Mouse (Mus musculus) hindbrain, postnatal 0 days (tissue): Measurements from ENCODE around the gene Vmn1r188. TPM values are rescaled to one million over a fixed set of nuclear protein-coding genes. Genes with fewer than 3 reads are reported as not detected.
"Not testable (repeated sequence)": the region's sequence is repeated elsewhere in the genome, so short reads cannot be mapped to it uniquely, and the experiment has no call there.

Experiments used
- ATAC-seq: fragments of 200-750 bp; cut with Nextera tagmentation; 2 replicates; pipeline ENCODE4 v1.8.0; 2017; ENCODE audit warnings: mild to moderate bottlenecking, moderate TSS enrichment, moderate library complexity
- DNase-seq: peaks from one replicate; pipeline ENCODE4 v3.0.0-alpha.2; 2015; ENCODE audit warnings: low spot score
- H3K27ac ChIP-seq: fragments of 300-500 bp; sonication (generic); 2 replicates; pipeline ENCODE4 v1.5.1; 2014; ENCODE audit warnings: mild to moderate bottlenecking
- H3K27me3 ChIP-seq: fragments of 300-500 bp; sonication (generic); 2 replicates; pipeline ENCODE4 v1.6.1; 2014; ENCODE audit warnings: low read length, mixed read lengths; ENCODE audit not compliant: insufficient read depth
- H3K36me3 ChIP-seq: fragments of 300-500 bp; sonication (generic); 2 replicates; pipeline ENCODE4 v1.6.1; 2014; ENCODE audit warnings: low read length, mixed read lengths; ENCODE audit not compliant: insufficient read depth
- H3K4me1 ChIP-seq: fragments of 300-500 bp; sonication (generic); 2 replicates; pipeline ENCODE4 v1.6.1; 2014; ENCODE audit warnings: antibody characterized with exemption, low read length, mixed read lengths; ENCODE audit not compliant: insufficient read depth
- H3K4me2 ChIP-seq: fragments of 300-500 bp; sonication (generic); 2 replicates; pipeline ENCODE4 v1.6.1; 2014; ENCODE audit warnings: low read depth, mild to moderate bottlenecking, low read length, moderate library complexity, mixed read lengths
- H3K4me3 ChIP-seq: fragments of 300-500 bp; sonication (generic); 2 replicates; pipeline ENCODE4 v1.5.1; 2014; ENCODE audit warnings: low read length
- H3K9ac ChIP-seq: fragments of 300-500 bp; sonication (generic); replicated peaks from 2 replicates; pipeline ENCODE4 v1.6.1; 2014; ENCODE audit warnings: mild to moderate bottlenecking, low read length, moderate library complexity, mixed read lengths
- H3K9me3 ChIP-seq: fragments of 300-500 bp; sonication (generic); 2 replicates; pipeline ENCODE4 v1.6.1; 2016; ENCODE audit warnings: low read length, mixed read lengths
- CTCF ChIP-seq: IDR thresholded peaks from 2 replicates; pipeline ENCODE4 v1.5.1; 2016; ENCODE audit warnings: antibody characterized with exemption, control low read depth, low read depth
- WGBS: fragments of 180-500 bp; shearing (Covaris S2); extraction: QIAGEN DNeasy Blood & Tissue Kit; methylation state at CpG from one replicate; pipeline ENCODE4 v1.1.7; 2014; 5-methylcytosine and 5-hydroxymethylcytosine counted together
- microRNA-seq, 2 experiments: library from miRNA; unstranded; fragments of <30 nt; microRNA quantifications; one replicate each; pipeline ENCODE4; 2016
- polyA plus RNA-seq: library from polyadenylated mRNA; unstranded; fragments of >200 nt; fragmentation: Nextera tagmentation; extraction: Ambion mirVana; gene quantifications from 2 replicates; pipeline ENCODE4 v1.2.1, GENCODE M21; 2015
- total RNA-seq: library from RNA; depleted of rRNA; stranded (reverse); fragments of >200 nt; gene quantifications from 2 replicates; pipeline ENCODE4 v1.2.3, GENCODE M21; 2014; rRNA removed

The Vmn1r188 gene
- total and polyA plus RNA-seq, 2 experiments from 2014 or later, result not detected

DNA sequence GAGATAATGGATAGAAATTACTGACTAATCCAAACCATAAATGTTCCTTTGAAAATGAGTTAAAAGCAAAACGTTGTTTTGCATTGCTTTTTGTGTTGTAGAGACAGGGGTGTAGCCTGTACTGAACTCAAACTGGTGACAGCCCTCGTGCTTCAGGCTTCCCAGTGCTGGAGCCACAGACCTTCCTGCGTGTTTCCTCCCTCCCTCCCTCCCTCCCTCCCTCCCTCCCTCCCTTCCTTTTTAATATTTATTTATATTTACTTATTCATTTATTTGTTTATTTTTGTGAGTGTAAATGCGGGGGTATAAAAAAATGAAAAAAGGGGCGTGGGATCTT is 32.7 kb upstream of the Vmn1r188 start:
- H3K27me3 ChIP-seq, result no peaks in the 10 kb centered on the region
- peak overlapping the region; percentile 40; the same call in 1 of the 2 replicates for H3K9ac ChIP-seq
- WGBS, result 11% methylated on average over 5 of the region's 5 CpGs
- no peak for ATAC-seq
- no peaks in the 10 kb centered on the region for H3K9me3 ChIP-seq
- no peaks in the 10 kb centered on the region for H3K4me1 ChIP-seq
- H3K4me2 ChIP-seq, result peak overlapping the region; percentile 67
- peak overlapping the region; percentile 76; the same call in 1 of the 2 replicates for H3K27ac ChIP-seq
- H3K36me3 ChIP-seq, result no peaks in the 10 kb centered on the region
- no peak for DNase-seq
- no peak for TF ChIP-seq CTCF
- H3K4me3 ChIP-seq, result peak overlapping the region; percentile 49

DNA sequence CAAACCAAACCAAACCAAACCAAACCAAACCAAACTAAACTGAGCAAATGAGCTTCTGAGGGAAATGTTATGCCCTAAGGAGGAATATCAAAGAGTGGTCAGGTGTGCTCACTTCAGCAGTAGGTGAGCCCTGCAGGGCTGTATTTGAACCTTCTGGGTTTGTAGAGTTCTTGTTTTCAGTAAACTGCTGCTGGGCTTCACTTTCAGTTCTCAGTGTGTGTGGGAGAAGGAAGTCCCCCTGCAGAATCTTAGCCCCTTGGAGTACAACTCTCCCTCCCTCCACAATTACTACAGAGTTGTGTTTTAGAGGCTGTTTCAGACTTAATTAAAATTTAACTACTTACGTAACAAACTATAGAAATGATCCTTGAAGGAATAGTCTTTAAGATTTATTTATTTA is 30.5 kb upstream of the Vmn1r188 start:
- no peak for DNase-seq
- Histone ChIP-seq H3K27ac (no peak overlapping the region), H3K9me3 (no peaks in the 10 kb centered on the region), H3K4me2 (no peak overlapping the region), H3K27me3 (no peaks in the 10 kb centered on the region), H3K4me3 (no peak overlapping the region), H3K36me3 (no peaks in the 10 kb centered on the region), H3K9ac (no peak overlapping the region), H3K4me1 (no peaks in the 10 kb centered on the region)
- WGBS, result 91% methylated on average over 1 of the region's 1 CpGs
- ATAC-seq, result no peak
- TF ChIP-seq CTCF, result no peak

DNA sequence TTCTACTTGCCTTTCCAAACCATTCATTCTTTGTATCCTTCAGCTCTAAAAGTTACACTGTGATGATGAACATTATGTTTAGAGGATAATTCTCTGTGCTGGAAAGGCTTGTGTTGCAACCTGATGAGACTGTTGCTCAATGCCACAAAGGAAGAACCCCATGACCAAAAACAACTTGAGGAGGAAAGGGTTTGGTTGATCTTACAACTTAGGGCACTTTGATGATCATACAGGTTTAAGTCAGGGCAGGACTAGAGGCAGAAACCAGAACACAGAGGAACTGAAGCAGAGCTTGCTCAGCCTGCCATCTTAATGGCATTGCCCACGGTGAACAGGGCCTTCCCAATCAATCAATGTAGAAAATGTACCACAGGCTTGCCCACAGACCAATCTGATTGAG is 22.8 kb upstream of the Vmn1r188 start:
- no peak overlapping the region for H3K4me3 ChIP-seq
- WGBS, result 78% methylated on average over 1 of the region's 1 CpGs
- TF ChIP-seq CTCF, result no peak
- no peaks in the 10 kb centered on the region for H3K4me1 ChIP-seq
- ATAC-seq (no peak), DNase-seq (no peak)
- no peaks in the 10 kb centered on the region for H3K27me3 ChIP-seq
- no peaks in the 10 kb centered on the region for H3K36me3 ChIP-seq
- no peak overlapping the region for H3K4me2 ChIP-seq
- no peak overlapping the region for H3K27ac ChIP-seq
- no peak overlapping the region for H3K9ac ChIP-seq
- H3K9me3 ChIP-seq, result no peaks in the 10 kb centered on the region

DNA sequence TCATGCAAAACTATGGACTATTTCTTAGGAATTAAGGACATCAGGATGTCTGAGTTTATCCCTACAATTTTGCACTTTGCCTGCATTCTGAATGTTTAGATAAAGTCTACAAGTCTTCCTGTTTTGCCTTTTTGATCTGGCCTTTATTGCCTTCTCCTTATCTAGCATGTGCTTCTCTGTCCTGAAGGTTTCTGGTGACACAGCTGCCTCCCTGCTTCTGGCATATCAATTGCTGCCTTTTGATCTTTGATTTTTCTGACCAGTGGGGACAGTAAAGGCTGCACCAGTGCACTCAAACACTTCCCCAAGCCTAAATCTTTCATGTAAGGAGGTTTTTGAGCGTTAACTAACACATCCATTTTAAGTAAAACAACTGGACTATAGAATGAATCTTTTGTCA is 20.8 kb upstream of the Vmn1r188 start:
- Histone ChIP-seq H3K36me3 (no peaks in the 10 kb centered on the region), H3K4me2 (no peak overlapping the region), H3K4me3 (no peak overlapping the region), H3K9ac (no peak overlapping the region), H3K4me1 (no peaks in the 10 kb centered on the region), H3K9me3 (no peaks in the 10 kb centered on the region), H3K27ac (no peak overlapping the region), H3K27me3 (no peaks in the 10 kb centered on the region)
- ATAC-seq (no peak), DNase-seq (no peak)
- 84% methylated on average over 1 of the region's 1 CpGs for WGBS
- no peak for TF ChIP-seq CTCF

DNA sequence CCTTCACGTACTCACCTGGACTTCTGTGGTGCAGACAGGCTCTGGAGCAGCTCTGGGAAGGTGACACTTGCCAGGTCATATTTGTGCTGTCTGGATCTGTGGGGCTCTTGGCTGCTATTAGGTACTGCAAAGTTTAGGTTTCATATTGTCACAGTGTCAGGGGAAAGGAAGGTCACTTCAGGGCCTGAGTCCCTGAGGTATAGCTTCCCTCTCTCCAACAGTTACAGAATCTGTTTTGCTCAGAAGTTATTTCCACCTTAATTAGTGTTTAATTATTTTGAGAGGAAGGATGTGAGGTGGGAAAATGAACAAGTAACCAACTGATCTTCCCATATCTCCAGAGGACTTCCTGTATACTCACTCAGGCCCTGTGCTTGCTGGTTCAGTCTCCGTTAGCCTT is 21.5 kb downstream of the Vmn1r188 start, which contains the start of gene Vmn1r189:
Vmn1r189 (minus strand) TSS at position 101 of the 400 bp plus-strand sequence.
- not testable (repeated sequence) for H3K9ac ChIP-seq, ATAC-seq, H3K27ac ChIP-seq

DNA sequence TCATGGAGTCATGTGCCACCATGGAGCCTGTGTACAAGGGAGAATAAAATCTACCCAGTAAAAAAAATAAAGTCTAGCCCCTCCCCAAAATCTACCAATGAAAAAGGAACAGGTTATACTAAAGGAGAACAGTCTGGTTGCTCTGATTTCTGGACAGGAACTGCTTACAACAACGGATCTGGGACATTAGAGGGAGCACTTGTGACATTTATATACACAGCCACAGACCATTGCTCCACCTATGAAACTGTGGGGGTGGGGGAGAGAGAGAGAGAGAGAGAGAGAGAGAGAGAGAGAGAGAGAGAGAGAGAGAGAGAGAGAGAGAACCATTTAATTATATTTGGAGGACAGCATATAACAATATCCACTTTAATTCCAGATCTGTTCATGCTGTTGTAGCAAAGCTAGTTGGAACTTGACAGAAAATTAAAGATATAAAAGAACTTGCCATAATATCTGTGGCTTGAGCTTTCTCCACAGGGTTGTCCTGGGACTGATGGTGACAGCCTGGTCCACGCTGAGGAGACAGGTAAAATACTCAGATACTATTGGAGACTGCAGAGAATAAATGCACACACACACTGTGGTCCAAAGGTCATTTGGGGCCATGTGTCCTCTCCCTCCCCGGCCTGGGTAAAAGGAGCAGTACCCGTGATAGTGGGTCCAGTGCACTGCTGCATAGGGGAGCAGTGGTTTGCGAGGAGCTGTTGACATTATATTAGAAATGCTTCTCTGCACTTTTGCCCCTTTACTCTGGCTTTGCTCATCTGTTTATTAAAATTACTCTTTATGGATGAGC is 52.5 kb downstream of the Vmn1r188 start:
- WGBS, result 71% methylated on average over 5 of the region's 5 CpGs
- not testable (repeated sequence) for H3K27ac ChIP-seq, H3K4me3 ChIP-seq, H3K9ac ChIP-seq, H3K4me1 ChIP-seq, H3K36me3 ChIP-seq, H3K27me3 ChIP-seq, H3K4me2 ChIP-seq, H3K9me3 ChIP-seq
- DNase-seq, result peak; percentile 5
- ATAC-seq, result peak; percentile 68; the same call in 1 of the 2 replicates
- peak; percentile 24 for TF ChIP-seq CTCF

More for the DNA sequence above, 21.5 kb downstream of the Vmn1r188 start, which contains the start of gene Vmn1r189:
- not testable (repeated sequence) for H3K36me3 ChIP-seq, H3K9me3 ChIP-seq, H3K4me3 ChIP-seq, H3K4me2 ChIP-seq, H3K27me3 ChIP-seq, H3K4me1 ChIP-seq, DNase-seq
- 89% methylated on average over 2 of the region's 2 CpGs for WGBS

Small RNAs within 50 kb of the gene (microRNA-seq; reads per million reads assigned to microRNA genes)
- 0 reads per million in 2 experiments for gene Gm26300
- gene Gm44390, result 0 reads per million in 2 experiments
- gene Gm44486, result 0 reads per million in 2 experiments

Other genes with a start within 250 kb of the Vmn1r188 start
- gene Zfp184, start 139.3 kb upstream of the Vmn1r188 start, total RNA-seq, result 9.3 and 13.5 TPM in 2 replicates
- gene Zfp184, start 139.3 kb upstream of the Vmn1r188 start, polyA plus RNA-seq, result 7.8 and 9.6 TPM in 2 replicates
- gene Pom121l2, start 103.2 kb upstream of the Vmn1r188 start, total RNA-seq, result not detected in 2 replicates
- gene Pom121l2, start 103.2 kb upstream of the Vmn1r188 start, polyA plus RNA-seq, result not detected in 2 replicates
- not detected in 2 replicates for gene Prss16, start 74.7 kb upstream of the Vmn1r188 start, total RNA-seq
- gene Prss16, start 74.7 kb upstream of the Vmn1r188 start, polyA plus RNA-seq, result not detected in 2 replicates
- 67.7 and 136 TPM in 2 replicates for gene Hist1h2ah, start 48.9 kb upstream of the Vmn1r188 start, total RNA-seq
- 2.2 and 10.5 TPM in 2 replicates for gene Hist1h2ah, start 48.9 kb upstream of the Vmn1r188 start, polyA plus RNA-seq
- 468 and 587 TPM in 2 replicates for gene Hist1h2bk, start 48.6 kb upstream of the Vmn1r188 start, total RNA-seq
- gene Hist1h2bk, start 48.6 kb upstream of the Vmn1r188 start, polyA plus RNA-seq, result 0.84 and 1.2 TPM in 2 replicates
- gene Hist1h4i, start 43.1 kb upstream of the Vmn1r188 start, total RNA-seq, result 20.6 and 39.3 TPM in 2 replicates
- 5.1 and 5.5 TPM in 2 replicates for gene Hist1h4i, start 43.1 kb upstream of the Vmn1r188 start, polyA plus RNA-seq
- gene Hist1h2ag, start 41.5 kb upstream of the Vmn1r188 start, total RNA-seq, result 477 and 856 TPM in 2 replicates
- gene Hist1h2ag, start 41.5 kb upstream of the Vmn1r188 start, polyA plus RNA-seq, result 13.5 and 16.6 TPM in 2 replicates
- 777 and 1,409 TPM in 2 replicates for gene Hist1h2bj, start 41.2 kb upstream of the Vmn1r188 start, total RNA-seq
- 4.2 and 6.8 TPM in 2 replicates for gene Hist1h2bj, start 41.2 kb upstream of the Vmn1r188 start, polyA plus RNA-seq
- not detected in 2 replicates for gene Vmn1r189, start 21.4 kb downstream of the Vmn1r188 start, total RNA-seq
- gene Vmn1r189, start 21.4 kb downstream of the Vmn1r188 start, polyA plus RNA-seq, result not detected in 2 replicates
- gene Vmn1r191, start 99.5 kb downstream of the Vmn1r188 start, total RNA-seq, result not detected in 2 replicates
- gene Vmn1r191, start 99.5 kb downstream of the Vmn1r188 start, polyA plus RNA-seq, result not detected in 2 replicates
- not detected in 2 replicates for gene Vmn1r192, start 106.7 kb downstream of the Vmn1r188 start, total RNA-seq
- gene Vmn1r192, start 106.7 kb downstream of the Vmn1r188 start, polyA plus RNA-seq, result not detected in 2 replicates
- gene Vmn1r193, start 138.7 kb downstream of the Vmn1r188 start, total RNA-seq, result not detected in 2 replicates
- gene Vmn1r193, start 138.7 kb downstream of the Vmn1r188 start, polyA plus RNA-seq, result not detected in 2 replicates
- not detected in 2 replicates for gene Vmn1r194, start 159.8 kb downstream of the Vmn1r188 start, total RNA-seq
- not detected in 2 replicates for gene Vmn1r194, start 159.8 kb downstream of the Vmn1r188 start, polyA plus RNA-seq
- gene Vmn1r195, start 186.1 kb downstream of the Vmn1r188 start, total RNA-seq, result not detected in 2 replicates
- not detected in 2 replicates for gene Vmn1r195, start 186.1 kb downstream of the Vmn1r188 start, polyA plus RNA-seq
- not detected in 2 replicates for gene Vmn1r196, start 205.5 kb downstream of the Vmn1r188 start, total RNA-seq
- gene Vmn1r196, start 205.5 kb downstream of the Vmn1r188 start, polyA plus RNA-seq, result not detected in 2 replicates
- not detected in 2 replicates for gene Vmn1r197, start 240.1 kb downstream of the Vmn1r188 start, total RNA-seq
- not detected in 2 replicates for gene Vmn1r197, start 240.1 kb downstream of the Vmn1r188 start, polyA plus RNA-seq